Mouse (Mus musculus): Measurements from ENCODE around the gene Zfp358.

- TF ChIP-seq CTCF (IDR thresholded peaks at IDR 0.05; ENCODE audit: extremely low read depth, insufficient read length, insufficient replicate concordance, low read depth, low read length) (no peak), POLR2A (IDR thresholded peaks at IDR 0.05; ENCODE audit: low read depth, low read length) (no peak)
Observed at GRCm38 (mm10) chr8:3522007-3522697, 29.2 kb downstream of the Zfp358 start.
